Mouse (Mus musculus) skeletal muscle tissue, postnatal 0 days (tissue): ENCODE results near the gene Cdkn1c. TPM values are rescaled to one million over a fixed set of nuclear protein-coding genes. Genes with fewer than 3 reads are reported as not detected.

Experiments used
- polyA plus RNA-seq: library from polyadenylated mRNA; unstranded; fragments of >200 nt; fragmentation: Nextera tagmentation; extraction: Ambion mirVana; gene quantifications from 2 replicates; pipeline ENCODE4 v1.2.1, GENCODE M21; 2015

Cdkn1c gene
- 1,642 and 2,135 TPM in 2 replicates for polyA plus RNA-seq

GRCm38 (mm10) chr7:143460874-143461273 is at the start of gene Cdkn1c:
Gene Cdkn1c, minus strand, starts transcription at chr7:143461050.

DNA sequence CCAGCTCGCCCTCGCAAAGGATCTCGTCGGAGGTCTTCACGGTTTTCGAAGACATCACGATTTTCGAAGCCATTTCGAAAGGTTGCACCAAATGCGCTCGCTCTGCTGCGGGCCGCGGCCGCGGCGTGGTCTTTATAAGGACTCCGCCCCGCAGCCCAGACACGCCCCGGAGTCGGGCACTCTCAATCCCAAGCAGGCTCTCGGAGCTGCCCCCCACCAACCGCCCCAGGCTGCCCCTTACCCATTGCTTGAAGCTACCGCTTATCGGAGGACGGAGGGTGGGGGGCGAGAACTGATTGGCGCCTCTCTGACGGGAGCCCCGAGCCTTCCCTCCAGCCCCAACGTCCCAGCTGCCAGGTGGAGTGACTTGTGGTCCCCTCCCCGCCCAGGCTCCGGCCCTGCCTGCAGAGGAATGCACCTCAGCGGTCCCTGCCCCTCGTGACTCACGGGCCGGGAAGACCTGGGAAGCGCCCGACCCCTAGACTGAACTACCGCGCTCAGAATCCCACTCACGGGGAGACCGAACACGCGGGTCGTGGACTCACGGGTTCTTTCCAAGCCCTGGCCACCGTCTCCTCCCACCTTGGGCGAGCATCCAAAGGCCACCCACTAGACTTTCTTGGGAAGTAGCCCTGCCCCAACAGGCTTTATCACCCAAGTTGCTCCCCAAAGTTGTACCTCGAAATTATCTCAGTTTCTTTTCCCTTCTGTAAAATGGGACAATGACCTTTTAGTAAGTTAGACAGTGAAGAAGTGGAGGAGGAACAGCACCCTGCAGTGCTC is 41.8 kb upstream of the Cdkn1c start, which contains the start of gene Phlda2:
Gene Phlda2, minus strand, starts transcription at position 733 of the 783 bp plus-strand sequence.

DNA sequence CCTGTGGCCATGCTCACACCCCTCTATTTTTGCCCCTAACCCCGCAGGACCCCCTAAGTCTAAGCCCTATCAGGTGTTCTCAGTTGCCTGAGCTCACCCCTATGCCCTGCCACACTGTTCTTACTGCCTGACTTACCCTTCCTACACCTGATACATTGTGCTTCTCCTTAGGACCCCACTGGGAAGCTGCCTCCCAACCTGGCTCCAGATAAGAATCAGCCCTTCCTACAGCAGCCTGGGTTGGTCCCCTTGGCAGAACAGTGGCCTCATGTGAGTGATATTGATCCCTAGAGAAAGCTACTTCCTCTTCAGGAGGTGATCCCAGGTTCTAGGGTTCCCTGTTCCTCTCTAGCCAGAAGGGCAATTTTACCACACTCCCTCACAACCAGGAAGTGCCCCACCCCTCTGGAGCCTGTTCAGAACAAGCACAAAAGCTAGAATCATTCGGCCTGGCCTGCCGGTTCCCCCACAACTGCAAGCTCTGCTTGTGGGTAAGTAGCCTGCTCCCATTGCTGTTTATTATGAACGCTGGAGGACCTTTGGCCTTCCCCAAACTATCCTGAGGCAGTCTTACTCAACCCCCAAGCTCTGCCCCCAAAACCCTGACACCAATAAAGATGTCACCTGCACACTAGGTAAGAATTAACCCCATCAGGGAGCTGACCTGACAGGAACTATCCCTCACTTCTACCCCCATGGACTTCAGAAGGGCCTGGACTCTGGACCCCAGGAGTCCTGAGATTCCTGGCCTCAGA is 12.7 kb upstream of the Cdkn1c start, which contains the start of gene Slc22a18:
Gene Slc22a18, plus strand, starts transcription at position 390 of the 755 bp plus-strand sequence.

Other genes with a start within 250 kb of the Cdkn1c start
- 0.40 and 0.61 TPM in 2 replicates for gene Slc22a18, start 12.7 kb upstream of the Cdkn1c start, polyA plus RNA-seq
- not detected in 2 replicates for gene Phlda2, start 42.1 kb upstream of the Cdkn1c start, polyA plus RNA-seq
- gene Nap1l4, start 88.1 kb upstream of the Cdkn1c start, polyA plus RNA-seq: 149 and 163 TPM in 2 replicates
- gene Cars, start 139.0 kb upstream of the Cdkn1c start, polyA plus RNA-seq: 26.2 and 32.1 TPM in 2 replicates
- 0.32 and 0.37 TPM in 2 replicates for gene Tnfrsf26, start 167.7 kb upstream of the Cdkn1c start, polyA plus RNA-seq
- gene Tnfrsf22, start 188.6 kb upstream of the Cdkn1c start, polyA plus RNA-seq: 6.7 and 7.8 TPM in 2 replicates
- 6.8 and 6.9 TPM in 2 replicates for gene Tnfrsf23, start 224.8 kb upstream of the Cdkn1c start, polyA plus RNA-seq